12 mouse cellular contexts compared by ENCODE assay signal in genomic region chr6:144166651-144167050, GRCm38 (mm10).
DNase-seq lines count a peak whose midpoint lies in the region; ATAC-seq and TF ChIP-seq lines count a peak whose summit lies in the region.
"Had no signal": no experiment of that assay in that cellular context is flagged by ENCODE, and none has a peak within 500 bp of the region (broad histone marks: within the 10 kb centered on the region; RNA-seq: fewer than 3 reads in every experiment).

No protein-coding gene starts in this region.

- no peaks in the 10 kb centered on the region for H3K9me3 ChIP-seq in heart, embryonic 14.5 days (ENCODE audit: control insufficient read depth, low read length)
- no peaks in the 10 kb centered on the region for H3K9me3 ChIP-seq in stomach, embryonic 14.5 days (ENCODE audit: control insufficient read depth, low read depth, low read length)
- no peaks in the 10 kb centered on the region for H3K9me3 ChIP-seq in stomach, postnatal 0 days (ENCODE audit: control insufficient read depth, low read length)
- H3K9me3 ChIP-seq in limb, embryonic 11.5 days (ENCODE audit: control insufficient read depth, low read length), result no peaks in the 10 kb centered on the region
- H3K9me3 ChIP-seq: lung, embryonic 15.5 days had no signal

- TF ChIP-seq POLR2A in heart, adult 2 months (IDR thresholded peaks at IDR 0.05; ENCODE audit: insufficient read depth, low read depth, low read length), result no peak

- H3K4me1 ChIP-seq in heart, embryonic 14.5 days (ENCODE audit: control insufficient read depth in 2 of 2, insufficient read depth in 2 of 2, low read length in 2 of 2), result peaks cover 0 to 3% of the 10 kb centered on the region in 2 experiments; a peak in 2 of 4 replicates
- H3K4me1 ChIP-seq in heart, adult 2 months (ENCODE audit: control insufficient read depth, insufficient read depth, low read length), result no peaks in the 10 kb centered on the region
- H3K4me1 ChIP-seq in stomach, embryonic 14.5 days (ENCODE audit: control insufficient read depth, insufficient read depth, low read length), result peaks cover 18% of the 10 kb centered on the region
- 0 out of 2 replicates have a peak, but pooled peaks cover 3% of the 10 kb centered on the region for H3K4me1 ChIP-seq in stomach, postnatal 0 days (replicated peaks; ENCODE audit: control insufficient read depth, insufficient read depth)
- peaks cover 11% of the 10 kb centered on the region; the same call in 1 of the 2 replicates for H3K4me1 ChIP-seq in limb, embryonic 11.5 days (ENCODE audit: control insufficient read depth, insufficient read depth, low read length)

- intact Hi-C loops in heart, adult 2 months (cut with DNase I), result no loop called here

- H3K79me2 ChIP-seq in heart, adult 2 months (replicated peaks; ENCODE audit: control insufficient read depth, insufficient read depth, low read length), result no peaks in the 10 kb centered on the region

- TF ChIP-seq EP300 in heart, adult 2 months (IDR thresholded peaks at IDR 0.05; ENCODE audit: insufficient read depth, low read depth, low read length), result no peak
- no peak for TF ChIP-seq EP300 in stomach, postnatal 0 days (optimal IDR thresholded peaks at IDR 0.05)

- H3K4me3 ChIP-seq in heart, embryonic 14.5 days (ENCODE audit: control insufficient read depth in 1 of 2, insufficient read depth in 1 of 2, low read depth in 1 of 2, low read length in 2 of 2), result no peak overlapping the region
- no peak overlapping the region for H3K4me3 ChIP-seq in heart, adult 2 months
- H3K4me3 ChIP-seq in stomach, embryonic 14.5 days (ENCODE audit: low read depth, low read length), result no peak overlapping the region
- H3K4me3 ChIP-seq in stomach, postnatal 0 days (ENCODE audit: low read depth, low read length), result no peak overlapping the region
- no peak overlapping the region for H3K4me3 ChIP-seq in limb, embryonic 11.5 days (ENCODE audit: low read depth, low read length)
- H3K4me3 ChIP-seq: lung, embryonic 15.5 days had no signal

- H3K27ac ChIP-seq in heart, embryonic 14.5 days (replicated peaks in 1 of 2; ENCODE audit: control insufficient read depth in 1 of 2, insufficient read depth in 1 of 2, low read depth in 2 of 2, low read length in 2 of 2), result peak overlapping the region; percentile 22 to 64; a peak in 3 of 4 replicates
- no peak overlapping the region for H3K27ac ChIP-seq in heart, adult 2 months
- 0 out of 2 replicates have a peak overlapping the region, but pooled peaks have one; percentile 39 for H3K27ac ChIP-seq in stomach, embryonic 14.5 days (ENCODE audit: low read length)
- no peak overlapping the region for H3K27ac ChIP-seq in stomach, postnatal 0 days (replicated peaks)
- peak overlapping the region; percentile 73 for H3K27ac ChIP-seq in limb, embryonic 11.5 days (replicated peaks; ENCODE audit: low read depth, low read length)

- no peak for DNase-seq in heart, adult 2 months
- DNase-seq in stomach, postnatal 0 days (ENCODE audit: low spot score), result no peak
- no peak for DNase-seq in limb, embryonic 11.5 days (ENCODE audit: low spot score)
- no peak for DNase-seq in c-Kit-positive CD71-positive TER-119-positive erythroid progenitor cells, embryonic 14.5 days (ENCODE audit: low spot score)
- no peak for DNase-seq in cerebellum, postnatal 14 days
- DNase-seq in cerebellum, adult 9-10 months, result no peak
- DNase-seq: thymus, adult 18-20 months had no signal

- no peak for ATAC-seq in heart, embryonic 14.5 days (ENCODE audit: insufficient number of reproducible peaks, insufficient read depth, low FRiP score, low read depth)
- ATAC-seq in stomach, embryonic 14.5 days (ENCODE audit: insufficient number of reproducible peaks, insufficient read depth, low FRiP score, low read depth), result no peak
- ATAC-seq in stomach, postnatal 0 days (ENCODE audit: low FRiP score, low TSS enrichment), result no peak
- ATAC-seq in limb, embryonic 11.5 days (ENCODE audit: insufficient number of reproducible peaks, low FRiP score, low TSS enrichment, low read depth), result no peak
- ATAC-seq: intestine, postnatal 0 days; Patski had no signal

- H3K9ac ChIP-seq in heart, embryonic 14.5 days (ENCODE audit: low read length), result no peak overlapping the region
- no peak overlapping the region for H3K9ac ChIP-seq in heart, adult 2 months (ENCODE audit: low read depth, low read length)
- H3K9ac ChIP-seq in stomach, embryonic 14.5 days (replicated peaks; ENCODE audit: low read depth, low read length), result no peak overlapping the region; the same call in 1 of the 2 replicates
- H3K9ac ChIP-seq in stomach, postnatal 0 days (ENCODE audit: low read length), result no peak overlapping the region
- H3K9ac ChIP-seq in limb, embryonic 11.5 days (ENCODE audit: low read length), result no peak overlapping the region
- H3K9ac ChIP-seq: lung, embryonic 15.5 days had no signal

- no peak for TF ChIP-seq CTCF in heart, adult 2 months (IDR thresholded peaks at IDR 0.05)
- no peak for TF ChIP-seq CTCF in stomach, postnatal 0 days (IDR thresholded peaks at IDR 0.05; ENCODE audit: low read depth)

- 78% methylated on average over 8 of the region's 8 CpGs for WGBS in heart, embryonic 14.5 days
- 88% methylated on average over 8 of the region's 8 CpGs for WGBS in heart, adult 2 months
- 69% methylated on average over 8 of the region's 8 CpGs for WGBS in stomach, embryonic 14.5 days
- 67% methylated on average over 8 of the region's 8 CpGs for WGBS in stomach, postnatal 0 days
- 80% methylated on average over 8 of the region's 8 CpGs for WGBS in limb, embryonic 11.5 days

- H3K4me2 ChIP-seq in heart, embryonic 14.5 days (ENCODE audit: low read length), result no peak overlapping the region
- H3K4me2 ChIP-seq in stomach, embryonic 14.5 days (replicated peaks; ENCODE audit: low read depth, low read length), result no peak overlapping the region
- H3K4me2 ChIP-seq in stomach, postnatal 0 days (replicated peaks; ENCODE audit: low read depth), result no peak overlapping the region
- peak overlapping the region; percentile 22; the same call in 1 of the 2 replicates for H3K4me2 ChIP-seq in limb, embryonic 11.5 days (ENCODE audit: low read depth, severe bottlenecking)
- H3K4me2 ChIP-seq: lung, embryonic 15.5 days had no signal

- no peaks in the 10 kb centered on the region for H3K27me3 ChIP-seq in heart, embryonic 14.5 days (ENCODE audit: control insufficient read depth, insufficient read depth, low read length)
- no peaks in the 10 kb centered on the region for H3K27me3 ChIP-seq in heart, adult 2 months (ENCODE audit: control insufficient read depth, insufficient read depth, low read length)
- no peaks in the 10 kb centered on the region for H3K27me3 ChIP-seq in stomach, embryonic 14.5 days (ENCODE audit: control insufficient read depth, insufficient read depth, low read length)
- H3K27me3 ChIP-seq in stomach, postnatal 0 days (ENCODE audit: control insufficient read depth, insufficient read depth, low read length), result no peaks in the 10 kb centered on the region
- no peaks in the 10 kb centered on the region for H3K27me3 ChIP-seq in limb, embryonic 11.5 days (ENCODE audit: control insufficient read depth, insufficient read depth, low read length)
- H3K27me3 ChIP-seq: lung, embryonic 15.5 days; Patski had no signal

- no peaks in the 10 kb centered on the region for H3K36me3 ChIP-seq in heart, embryonic 14.5 days (ENCODE audit: control insufficient read depth, insufficient read depth, low read length)
- no peaks in the 10 kb centered on the region for H3K36me3 ChIP-seq in heart, adult 2 months (ENCODE audit: control insufficient read depth, insufficient read depth, low read length)
- H3K36me3 ChIP-seq in stomach, embryonic 14.5 days (ENCODE audit: control insufficient read depth, insufficient read depth, low read length), result no peaks in the 10 kb centered on the region
- no peaks in the 10 kb centered on the region for H3K36me3 ChIP-seq in stomach, postnatal 0 days (ENCODE audit: control insufficient read depth, insufficient read depth, low read length)
- no peaks in the 10 kb centered on the region for H3K36me3 ChIP-seq in limb, embryonic 11.5 days (ENCODE audit: control insufficient read depth, insufficient read depth, low read length)
- H3K36me3 ChIP-seq: lung, embryonic 15.5 days had no signal

Comparison
In these comparisons a context has a peak if more than half of its experiments do, and no peak if none do; other contexts are left out.
1. H3K27ac ChIP-seq: peak in heart, embryonic 14.5 days (2 of 2), stomach, embryonic 14.5 days (single experiment) and limb, embryonic 11.5 days (single experiment); none in heart, adult 2 months (single experiment) and stomach, postnatal 0 days (single experiment).